Mouse (Mus musculus): ENCODE measurements at regions not wholly inside any gene's neighbourhood (a gene's known extent, or its start where the extent isn't known, plus 50 kb on each side); places are given as distances from the start of the nearest gene placed in this dataset.

DNA sequence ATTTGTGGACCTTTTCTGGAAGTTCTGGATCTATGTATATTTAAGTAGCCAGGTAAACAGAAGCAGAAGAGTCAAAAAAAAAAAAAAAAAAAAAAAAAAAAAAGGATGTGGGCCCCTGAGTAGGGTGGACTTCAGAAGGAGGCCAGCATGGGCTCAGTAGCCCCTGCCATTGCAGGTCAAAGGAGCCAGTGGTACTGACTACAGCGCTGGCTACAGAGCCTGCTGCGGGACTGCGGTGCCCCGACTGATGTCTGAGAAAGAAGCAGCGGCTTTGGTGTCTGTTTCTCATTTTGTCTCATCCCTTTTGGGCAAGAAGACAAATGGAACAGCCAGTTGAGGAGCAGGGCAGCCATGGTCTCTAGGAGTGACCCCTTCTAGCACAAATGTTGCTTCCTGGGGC lies 134.9 kb downstream of the Gm4791 start:
- in situ Hi-C loops (cut with MboI; ENCODE audit: low pct_ligation_motif_present, low pct_unique_long_range_greater_than_20kb, low sequenced_read_pairs) = no loop called here
- no peak overlapping the region for H3K4me2 ChIP-seq (ENCODE audit: insufficient read depth, low read depth, poor library complexity, severe bottlenecking)

DNA sequence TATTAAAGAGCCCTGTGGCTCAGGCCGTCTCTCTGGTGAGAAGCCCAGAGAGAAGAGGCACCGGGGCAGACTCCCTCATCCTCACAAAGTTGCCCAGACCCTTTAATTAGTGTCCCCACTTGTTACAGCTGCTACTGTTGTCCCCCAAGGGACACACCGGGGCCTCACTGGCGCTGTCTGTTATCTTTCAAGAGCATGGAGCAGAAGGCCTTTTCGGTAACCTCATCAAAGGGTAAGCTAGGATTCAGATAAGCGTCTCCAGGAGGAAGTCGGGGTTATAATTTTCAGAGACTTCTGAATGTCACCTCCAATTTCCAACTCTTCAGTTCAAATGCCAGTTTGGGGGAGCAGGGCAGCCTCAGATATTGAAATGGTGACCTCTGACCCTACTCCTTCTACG lies 135.3 kb downstream of the Gm4791 start:
- DNase-seq (ENCODE audit: extremely low read depth) = no peak
- Histone ChIP-seq H3K9ac (ENCODE audit: insufficient read depth, low read depth) (no peak overlapping the region), H3K36me3 (replicated peaks in 1 of 2; ENCODE audit: control insufficient read depth in 1 of 2, insufficient read depth in 1 of 2, low read length in 1 of 2) (no peaks in the 10 kb centered on the region), H3K4me3 (replicated peaks in 1 of 3; ENCODE audit: low read depth in 2 of 3, low read length in 2 of 3, poor library complexity in 1 of 3) (no peak overlapping the region), H3K27me3 (replicated peaks) (no peaks in the 10 kb centered on the region), H3K4me1 (ENCODE audit: control insufficient read depth in 1 of 2, insufficient read depth in 2 of 2) (no peaks in the 10 kb centered on the region), H3K9me3 (replicated peaks; ENCODE audit: low read length) (peaks cover 81% of the 10 kb centered on the region), H3K79me2 (replicated peaks; ENCODE audit: control insufficient read depth, extremely low read depth, insufficient read depth, poor library complexity, severe bottlenecking) (no peaks in the 10 kb centered on the region), H3K27ac (ENCODE audit: insufficient read depth, low read depth) (no peak overlapping the region), H3K4me2 (ENCODE audit: insufficient read depth, low read depth, poor library complexity, severe bottlenecking) (no peak overlapping the region)
- TF ChIP-seq ZKSCAN1 (IDR thresholded peaks at IDR 0.05; ENCODE audit: borderline replicate concordance, low read depth, low read length) = no peak
- TF ChIP-seq JUN (IDR thresholded peaks at IDR 0.05; ENCODE audit: insufficient read depth, low read depth, low read length) = no peak
- TF ChIP-seq USF1 (IDR thresholded peaks at IDR 0.05; ENCODE audit: low read depth, low read length) = no peak
- no peak for TF ChIP-seq EP300 (IDR thresholded peaks at IDR 0.05; ENCODE audit: low read length)
- no peak for TF ChIP-seq ZC3H11A (IDR thresholded peaks at IDR 0.05; ENCODE audit: low read depth, low read length)
- no peak for TF ChIP-seq TCF12 (IDR thresholded peaks at IDR 0.05; ENCODE audit: low read depth, low read length)
- TF ChIP-seq IRF4 (IDR thresholded peaks at IDR 0.05; ENCODE audit: low read depth, low read length) = no peak
- no peak for TF ChIP-seq BHLHE40 (IDR thresholded peaks at IDR 0.05; ENCODE audit: low read depth, low read length)
- no peak for TF ChIP-seq PAX5 (IDR thresholded peaks at IDR 0.05; ENCODE audit: low read length)
- no peak for TF ChIP-seq MXI1 (IDR thresholded peaks at IDR 0.05; ENCODE audit: low read depth, low read length)
- no peak for TF ChIP-seq TBP (conservative IDR thresholded peaks at IDR 0.05; ENCODE audit: low read depth, low read length)
- TF ChIP-seq E2F4 (IDR thresholded peaks at IDR 0.05; ENCODE audit: insufficient replicate concordance, low read depth, low read length) = no peak
- no peak for TF ChIP-seq ELF1 (IDR thresholded peaks at IDR 0.05; ENCODE audit: low read depth, low read length)
- no peak for TF ChIP-seq NRF1 (IDR thresholded peaks at IDR 0.05; ENCODE audit: low read depth, low read length)
- no peak for TF ChIP-seq MYC (IDR thresholded peaks at IDR 0.05; ENCODE audit: low read depth, low read length)
- TF ChIP-seq ZMIZ1 (IDR thresholded peaks at IDR 0.05; ENCODE audit: low read depth, low read length) = no peak
- TF ChIP-seq RAD21 (IDR thresholded peaks at IDR 0.05; ENCODE audit: low read depth, low read length) = no peak
- in situ Hi-C loops (cut with MboI; ENCODE audit: low pct_ligation_motif_present, low pct_unique_long_range_greater_than_20kb, low sequenced_read_pairs) = no loop called here
- dilution Hi-C loops (cut with MboI; ENCODE audit: extremely low pct_ligation_motif_present, extremely low pct_unique_long_range_greater_than_20kb, low sequenced_read_pairs) = no loop called here

More for the DNA sequence above, 134.9 kb downstream of the Gm4791 start:
- H3K9me3 ChIP-seq (replicated peaks; ENCODE audit: low read length) = peaks cover 80% of the 10 kb centered on the region
- no peaks in the 10 kb centered on the region for H3K27me3 ChIP-seq (replicated peaks)
- H3K9ac ChIP-seq (ENCODE audit: insufficient read depth, low read depth) = no peak overlapping the region
- no peak for DNase-seq (ENCODE audit: extremely low read depth)
- no peak overlapping the region for H3K4me3 ChIP-seq (replicated peaks in 1 of 3; ENCODE audit: low read depth in 2 of 3, low read length in 2 of 3, poor library complexity in 1 of 3)
- H3K79me2 ChIP-seq (replicated peaks; ENCODE audit: control insufficient read depth, extremely low read depth, insufficient read depth, poor library complexity, severe bottlenecking) = no peaks in the 10 kb centered on the region
- H3K36me3 ChIP-seq (replicated peaks in 1 of 2; ENCODE audit: control insufficient read depth in 1 of 2, insufficient read depth in 1 of 2, low read length in 1 of 2) = no peaks in the 10 kb centered on the region
- dilution Hi-C loops (cut with MboI; ENCODE audit: extremely low pct_ligation_motif_present, extremely low pct_unique_long_range_greater_than_20kb, low sequenced_read_pairs) = no loop called here
- H3K4me1 ChIP-seq (ENCODE audit: control insufficient read depth in 1 of 2, insufficient read depth in 2 of 2) = no peaks in the 10 kb centered on the region
- H3K27ac ChIP-seq (ENCODE audit: insufficient read depth, low read depth) = no peak overlapping the region
- TF ChIP-seq MAX (IDR thresholded peaks at IDR 0.05; ENCODE audit: low read length) = no peak
- no peak for TF ChIP-seq MEF2A (IDR thresholded peaks at IDR 0.05; ENCODE audit: borderline replicate concordance, low read depth, low read length)
